Mouse (Mus musculus): ENCODE results near the gene Idh3b.
A peak's percentile ranks its signal among the peaks of the same experiment; 100 is the strongest.

Idh3b gene

DNA sequence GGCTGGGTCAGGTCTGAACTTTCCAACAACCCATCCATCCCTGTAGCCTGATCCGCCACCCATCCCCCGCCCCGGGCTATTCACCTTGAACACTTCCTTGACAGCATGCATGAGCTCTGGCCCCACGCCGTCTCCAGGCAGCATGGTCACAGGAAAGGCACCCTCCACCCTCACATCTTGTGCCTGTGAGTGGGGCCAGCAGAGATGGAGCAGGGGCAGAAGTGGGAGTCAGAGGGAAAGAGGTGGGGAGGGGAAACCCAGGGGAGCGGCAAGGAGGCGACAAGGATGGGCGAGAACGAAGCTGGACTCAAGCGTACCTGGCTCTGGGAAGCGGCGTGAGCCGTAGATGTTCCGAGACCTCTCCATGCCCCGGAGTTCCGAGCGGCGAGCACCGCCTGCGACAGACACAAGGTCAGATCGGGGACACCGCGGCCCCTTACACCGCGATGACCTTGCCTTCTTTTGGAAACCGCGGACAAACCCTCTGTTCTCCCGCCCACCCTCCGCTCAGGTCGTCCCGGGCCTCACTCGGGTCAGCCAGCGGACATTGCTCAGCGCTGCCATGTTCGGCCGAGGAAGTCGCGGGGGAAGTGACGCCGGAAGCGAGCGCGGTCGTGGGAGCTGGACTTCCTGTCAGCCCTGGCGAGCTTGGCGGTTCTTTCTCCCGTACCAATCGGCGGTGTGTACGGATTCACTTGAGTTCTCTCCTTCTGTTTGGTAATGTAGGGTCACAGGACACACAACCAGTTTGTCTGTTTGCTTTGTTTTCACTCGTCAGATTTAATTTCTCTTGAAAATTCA, at the start of gene Idh3b:
Gene Idh3b (minus strand): TSS at position 694 of the 801 bp plus-strand sequence.
- DNase-seq (ENCODE audit: low spot score): peak; percentile 87

DNA sequence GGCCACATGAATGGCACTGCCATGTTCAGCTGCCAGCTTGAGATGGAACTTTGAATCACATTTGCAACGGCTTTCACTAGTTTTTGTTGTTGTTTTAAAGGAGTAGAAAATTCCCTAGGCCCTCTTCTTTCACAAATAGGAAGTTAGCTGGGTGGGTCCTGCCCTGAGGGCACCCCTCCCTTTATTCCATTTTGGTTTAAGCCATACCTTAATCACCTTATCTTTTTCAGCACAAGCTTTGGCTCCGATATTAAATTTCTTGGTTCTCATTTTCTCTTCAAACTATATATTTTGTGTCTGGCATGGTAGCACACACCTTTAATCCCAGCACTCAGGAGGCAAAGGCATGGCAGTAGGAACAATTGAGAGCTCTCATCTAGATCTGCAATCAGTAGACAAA, 45.2 kb upstream of the Idh3b start:
- no peak for DNase-seq (ENCODE audit: low spot score)

DNA sequence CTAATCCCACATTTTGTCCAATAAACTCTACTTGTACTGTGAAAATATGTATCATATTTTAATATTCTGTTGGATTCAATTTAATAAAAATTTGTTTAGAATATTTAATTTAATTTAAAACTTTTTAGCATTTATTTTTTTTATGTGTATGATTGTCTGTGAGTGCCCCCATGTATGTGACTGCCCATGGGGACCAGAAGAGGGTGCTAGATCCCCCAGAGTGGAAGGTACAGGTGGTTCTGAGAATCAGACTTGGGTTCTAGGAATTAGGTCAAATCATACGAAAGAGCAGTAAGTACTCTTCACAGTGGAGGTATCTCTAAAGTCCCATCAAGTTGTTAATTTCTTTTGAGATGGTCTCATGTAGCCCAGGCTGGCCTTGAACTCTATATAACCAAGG, 42.7 kb upstream of the Idh3b start:
- no peak for DNase-seq (ENCODE audit: low spot score)

DNA sequence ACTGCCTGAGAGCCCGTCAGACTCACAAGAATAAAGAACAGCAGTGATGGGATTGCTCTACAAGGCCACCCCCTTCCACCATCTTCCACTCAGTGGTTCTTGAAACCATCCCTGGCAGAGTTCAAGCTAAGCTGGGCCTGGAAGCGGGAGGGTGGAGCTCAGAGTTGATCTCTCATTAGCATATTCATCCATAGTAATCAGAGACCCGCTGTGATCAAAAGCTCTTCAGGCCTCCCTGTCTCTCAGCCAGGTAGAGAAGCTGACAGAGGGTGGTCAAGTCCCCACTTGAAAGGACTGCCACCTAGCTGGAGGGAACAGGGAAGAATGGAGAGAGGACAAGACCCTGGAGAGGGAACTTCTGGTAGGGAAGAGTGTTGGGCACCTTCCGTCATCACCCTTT, 18.7 kb upstream of the Idh3b start:
- no peak for DNase-seq (ENCODE audit: low spot score)

DNA sequence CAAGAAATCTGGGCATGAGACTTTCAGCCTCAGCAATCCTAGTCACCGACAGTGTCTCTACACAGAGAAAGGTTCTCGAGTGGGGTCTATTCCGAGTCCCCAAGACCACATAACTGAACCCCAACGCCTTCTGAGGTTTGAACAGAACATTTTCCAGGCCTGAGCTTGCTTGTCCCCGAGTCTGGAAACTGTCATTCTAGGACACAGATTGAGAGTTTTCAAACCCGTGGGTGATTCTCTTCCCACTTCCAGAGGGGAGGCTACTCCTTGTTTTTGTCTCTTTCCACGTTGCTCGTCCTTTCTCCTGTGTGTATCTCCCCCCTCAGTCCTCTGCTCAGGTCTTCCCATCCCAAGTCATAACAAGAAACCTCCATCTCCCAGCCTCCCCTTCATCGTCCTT, 13.2 kb upstream of the Idh3b start:
- DNase-seq (ENCODE audit: low spot score): no peak

DNA sequence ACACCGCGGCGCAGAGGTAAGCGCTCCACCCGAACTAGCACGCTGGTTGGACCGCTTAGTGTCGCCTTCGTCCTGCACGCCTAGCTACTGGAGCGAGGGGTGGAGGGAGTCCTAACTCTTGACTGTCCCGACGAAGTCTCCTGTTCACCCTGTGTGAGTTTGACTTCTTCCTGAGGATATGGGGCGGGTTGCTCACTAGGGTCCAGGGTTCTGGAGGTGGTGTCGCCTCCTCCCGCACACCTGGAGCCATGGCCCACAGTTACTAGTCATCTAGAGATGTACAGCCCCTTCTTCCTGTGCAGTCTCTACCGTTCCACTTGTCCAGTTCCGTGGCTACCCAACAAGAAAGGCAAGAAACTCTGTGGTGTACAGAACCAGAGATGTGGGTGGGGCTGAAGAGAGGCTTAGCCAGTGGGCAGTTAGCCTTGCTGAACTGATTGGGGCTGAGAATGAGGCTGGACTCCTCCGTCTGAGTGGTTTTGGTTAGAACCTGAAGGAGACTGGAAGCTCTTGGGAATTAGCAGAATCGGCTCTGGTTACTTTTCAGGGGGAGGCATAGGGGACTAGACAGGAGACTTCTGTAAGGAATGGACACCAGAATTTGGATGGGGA, 11.9 kb upstream of the Idh3b start:
- no peak for DNase-seq (ENCODE audit: low spot score)

DNA sequence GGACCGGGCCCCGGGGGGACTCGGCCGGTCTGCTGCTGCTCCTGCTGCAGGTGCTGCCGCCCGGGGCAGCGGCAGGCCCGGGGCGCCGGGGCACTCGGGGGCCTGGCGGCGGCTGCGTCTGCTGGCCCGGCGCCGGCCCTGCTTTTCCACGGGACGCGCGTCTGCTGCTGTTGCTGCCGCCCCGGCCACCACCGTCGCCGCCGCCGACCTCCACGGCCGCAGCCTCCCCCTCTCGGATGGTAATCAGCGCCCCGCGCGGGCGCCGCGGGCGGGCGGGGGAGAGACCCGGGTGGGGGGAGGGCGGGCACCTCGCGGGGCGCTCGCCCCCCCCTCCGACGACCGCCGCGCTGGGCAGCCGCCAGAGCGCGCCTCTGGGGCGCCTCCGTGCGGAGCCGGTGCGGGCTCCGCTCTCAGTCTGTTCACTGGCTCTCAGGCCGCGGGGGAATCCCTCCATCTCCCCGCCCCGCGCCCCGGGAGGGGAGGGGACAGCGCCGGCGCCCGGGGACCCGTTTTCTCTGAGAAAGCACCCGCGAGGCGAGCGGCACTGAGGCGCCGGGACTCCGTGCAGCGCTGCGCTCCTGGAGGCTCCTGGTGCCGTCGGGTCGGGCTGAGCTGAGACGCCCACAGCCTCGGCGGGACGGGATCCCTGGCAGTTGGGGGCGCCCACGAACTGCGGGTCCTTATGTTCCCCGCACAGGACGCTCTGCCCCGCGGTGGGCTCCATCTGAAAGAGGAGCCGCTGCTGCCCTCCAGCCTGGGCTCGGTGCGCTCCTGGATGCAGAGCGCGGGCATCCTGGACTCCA, 11.2 kb upstream of the Idh3b start:
- DNase-seq (ENCODE audit: low spot score): peak; percentile 53

DNA sequence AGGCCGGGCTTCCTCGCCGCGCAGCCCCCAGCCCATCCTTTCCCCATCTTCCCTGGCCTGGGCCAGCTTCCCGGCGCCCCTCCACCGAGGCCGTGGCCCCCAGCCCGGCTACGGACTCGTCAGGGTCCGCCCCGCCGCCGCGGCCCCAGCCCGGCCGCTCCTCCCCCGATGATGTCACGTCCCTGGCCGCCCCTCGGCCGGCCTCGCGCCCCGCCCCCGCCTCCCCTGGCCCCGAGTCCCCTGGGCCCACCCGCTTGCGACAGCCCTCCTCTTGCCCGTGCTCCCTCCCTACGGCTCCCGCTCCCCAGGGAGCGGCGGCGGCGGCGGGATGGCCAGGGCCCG, 10.6 kb upstream of the Idh3b start, which contains the start of gene Ebf4:
Gene Ebf4 (plus strand): TSS at position 234 of the 342 bp plus-strand sequence.
- peak; percentile 67 for DNase-seq (ENCODE audit: low spot score)

DNA sequence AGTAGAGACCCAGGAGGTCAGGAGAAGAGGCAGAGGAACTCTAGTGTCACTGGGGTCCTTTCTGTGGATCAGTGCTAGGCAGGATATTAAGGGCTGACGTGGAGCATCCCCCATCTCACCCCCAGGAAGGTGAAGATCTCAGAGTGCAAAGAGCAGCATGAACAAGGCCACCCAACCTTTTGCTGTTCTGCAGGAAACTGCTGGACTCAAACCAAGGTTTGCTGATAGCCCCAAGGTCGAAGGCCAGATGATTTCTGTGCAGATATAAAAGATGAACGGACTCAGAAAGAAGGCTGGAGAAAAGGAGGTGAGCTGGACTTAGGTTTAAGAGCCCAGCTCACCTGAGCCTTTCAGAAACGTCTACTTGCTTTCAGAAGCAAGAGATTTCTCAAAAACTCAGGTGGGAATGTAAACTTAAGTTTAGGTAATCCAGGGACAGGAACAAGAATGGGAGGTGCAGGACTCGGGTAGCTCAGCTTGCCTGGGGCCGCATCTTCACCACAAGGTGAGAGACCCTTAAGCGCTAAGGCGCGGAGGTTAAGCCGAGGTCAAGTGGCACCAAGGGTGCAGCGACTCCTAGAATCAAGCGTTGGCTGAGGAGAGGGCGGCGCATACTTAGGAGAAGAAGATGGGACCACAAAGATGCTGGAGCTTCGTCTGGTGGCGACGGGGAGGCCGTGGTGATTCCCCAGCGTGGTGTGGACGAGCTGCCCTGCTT, 10.0 kb upstream of the Idh3b start:
- no peak for DNase-seq (ENCODE audit: low spot score)

DNA sequence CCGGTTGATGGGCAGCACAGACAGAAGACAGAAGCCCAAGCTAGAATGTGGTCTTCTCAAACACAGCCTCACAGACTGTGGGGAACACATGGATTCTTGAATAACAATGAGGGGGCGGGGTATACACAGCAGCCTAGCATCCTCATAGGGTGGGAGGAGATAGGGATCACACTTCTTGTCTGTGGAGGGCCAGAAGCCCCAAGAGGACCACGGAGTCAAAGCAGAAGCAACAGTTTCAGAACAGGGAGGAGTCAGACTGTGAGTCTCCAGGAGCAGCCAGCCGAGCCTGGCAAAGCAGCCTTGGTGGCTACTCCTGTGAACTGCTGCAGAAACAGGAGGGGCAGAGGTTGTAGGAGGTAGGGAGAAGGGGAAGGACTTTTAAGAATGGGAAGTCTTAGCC, 9.1 kb upstream of the Idh3b start:
- DNase-seq (ENCODE audit: low spot score): no peak

DNA sequence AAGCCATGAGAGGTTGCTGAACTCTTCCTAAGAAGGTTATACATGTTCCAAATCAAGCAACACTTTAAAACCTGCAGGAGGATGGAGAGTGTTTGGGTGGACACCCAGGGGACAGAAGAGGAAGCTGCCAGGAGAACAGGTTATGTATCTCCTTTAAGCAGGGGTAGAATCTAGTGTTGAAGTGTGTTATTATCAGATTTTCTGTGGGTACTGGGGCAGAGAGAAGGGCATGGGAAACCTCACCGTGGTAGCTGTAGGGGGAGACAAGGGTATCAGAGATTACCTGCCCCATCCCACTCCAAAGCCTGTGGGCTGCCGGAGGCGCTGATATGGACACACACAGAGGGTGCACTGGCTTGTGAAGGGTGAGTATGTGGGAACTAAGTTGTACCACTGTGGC, 8.7 kb upstream of the Idh3b start:
- no peak for DNase-seq (ENCODE audit: low spot score)

DNA sequence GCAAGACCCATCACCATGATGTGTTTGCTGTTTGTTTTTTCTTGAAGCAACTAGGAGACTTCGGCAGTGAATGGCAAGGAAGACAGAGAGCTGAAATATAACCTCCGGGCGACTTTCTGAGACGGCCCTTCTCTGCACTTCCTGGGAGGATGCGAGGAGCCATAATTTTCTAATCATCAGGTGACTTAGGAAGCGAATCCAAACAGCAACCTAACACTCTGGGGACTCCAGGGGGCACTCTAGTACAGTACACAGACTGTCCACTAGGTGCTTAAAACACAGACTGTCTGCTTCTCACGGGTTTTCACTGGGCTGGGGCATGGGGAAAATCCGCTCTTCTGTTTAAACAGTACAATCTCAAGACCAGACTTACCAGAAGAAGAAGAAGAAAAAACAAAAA, 7.1 kb upstream of the Idh3b start:
- peak; percentile 33 for DNase-seq (ENCODE audit: low spot score)

DNA sequence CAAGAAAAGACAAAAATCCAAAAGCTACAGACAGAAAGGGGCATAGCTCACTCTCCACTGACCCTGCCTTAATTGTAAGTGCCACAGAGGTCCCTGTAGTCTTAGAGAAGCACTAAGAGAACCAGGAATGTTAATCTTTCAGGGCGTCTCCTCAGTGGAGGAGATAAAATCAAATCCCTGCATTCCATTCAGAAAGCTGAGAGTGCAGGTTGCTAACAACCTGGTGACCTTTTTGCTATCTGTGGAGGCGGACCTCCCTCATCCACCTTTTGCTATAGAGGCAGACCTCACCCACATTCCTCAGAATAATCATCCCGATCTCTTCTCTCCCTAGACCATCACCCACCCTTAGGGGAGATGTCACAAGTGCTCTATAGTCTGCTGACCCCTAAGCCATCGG, 4.7 kb upstream of the Idh3b start:
- DNase-seq (ENCODE audit: low spot score): no peak

DNA sequence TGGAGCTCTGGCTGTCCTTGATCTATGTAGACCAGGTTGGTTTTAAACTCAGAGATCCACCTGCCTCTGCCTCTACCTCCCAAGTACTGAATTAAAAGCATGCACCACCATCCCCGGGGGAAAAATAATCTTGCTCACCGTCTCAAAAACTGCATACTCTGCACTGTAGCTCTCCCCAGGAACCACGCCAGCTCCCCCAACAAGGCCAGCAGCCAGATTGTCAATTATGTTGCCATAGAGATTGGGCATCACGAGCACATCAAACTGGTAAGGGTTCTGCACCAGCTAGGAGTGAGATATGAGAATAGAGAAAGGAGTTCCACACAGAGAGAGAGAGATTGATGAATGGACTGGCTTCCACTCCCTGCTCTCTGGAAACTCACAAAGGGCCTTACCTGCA, 3.5 kb downstream of the Idh3b start:
- DNase-seq (ENCODE audit: low spot score): no peak

DNA sequence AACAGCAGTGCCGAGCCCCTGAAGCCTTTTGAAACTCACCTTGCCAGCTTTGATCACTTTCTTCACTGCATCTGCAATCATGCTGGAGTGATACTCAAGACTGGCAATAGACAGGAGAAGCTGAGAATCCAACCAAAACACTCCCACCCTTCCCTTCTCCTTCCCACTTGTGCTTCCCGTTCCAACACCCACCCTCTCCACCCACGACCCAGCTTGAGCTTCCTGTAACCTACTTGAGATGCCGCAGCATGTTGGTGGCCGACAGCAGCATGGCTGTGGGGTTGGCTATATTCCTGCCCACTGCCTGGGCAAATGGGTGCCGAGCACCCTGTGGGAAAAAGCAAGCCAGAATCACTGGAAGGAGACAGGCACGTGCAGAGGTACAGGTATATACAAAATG, 4.1 kb downstream of the Idh3b start:
- DNase-seq (ENCODE audit: low spot score): no peak

DNA sequence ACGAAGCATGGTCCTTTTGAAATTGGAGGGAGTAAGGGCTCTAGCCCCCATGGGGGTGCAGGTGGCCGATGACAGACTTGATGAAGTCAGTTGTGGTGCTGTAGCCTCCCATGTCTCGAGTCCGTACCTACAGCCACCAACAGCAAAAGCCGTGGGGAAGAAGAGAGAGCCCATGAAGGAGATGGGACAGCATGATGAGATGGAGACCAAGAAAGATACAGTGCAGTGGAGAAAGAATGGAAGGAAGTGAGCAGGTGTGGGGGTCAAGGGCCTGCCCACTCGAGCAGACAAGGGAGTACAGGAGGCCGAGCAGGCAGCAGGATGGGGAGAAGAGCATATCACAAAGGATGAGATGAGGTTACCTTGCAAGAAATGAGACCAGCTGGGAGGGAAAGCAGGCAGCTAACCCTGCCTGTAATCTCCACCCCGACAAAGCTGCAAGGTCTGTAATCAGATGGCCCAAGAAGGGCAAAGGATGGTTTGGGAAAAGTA, 4.7 kb downstream of the Idh3b start:
- DNase-seq (ENCODE audit: low spot score): no peak

DNA sequence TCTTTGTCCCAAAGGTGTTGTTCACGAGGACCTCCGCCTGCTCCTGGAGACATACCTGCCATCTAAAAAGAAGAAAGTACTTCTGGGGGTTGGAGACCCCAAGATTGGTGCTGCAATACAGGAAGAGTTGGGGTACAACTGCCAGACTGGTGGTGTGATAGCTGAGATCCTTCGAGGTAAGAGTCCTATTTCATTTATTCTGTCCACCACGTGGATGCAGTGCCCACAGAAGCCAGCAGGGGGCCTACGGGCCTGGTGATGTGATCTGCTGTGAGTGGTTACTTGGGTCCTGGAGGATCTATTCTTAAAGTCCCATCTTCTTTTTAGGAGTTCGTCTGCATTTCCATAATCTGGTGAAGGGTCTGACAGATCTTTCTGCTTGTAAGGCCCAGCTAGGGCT, 8.7 kb downstream of the Idh3b start:
- DNase-seq (ENCODE audit: low spot score): no peak

DNA sequence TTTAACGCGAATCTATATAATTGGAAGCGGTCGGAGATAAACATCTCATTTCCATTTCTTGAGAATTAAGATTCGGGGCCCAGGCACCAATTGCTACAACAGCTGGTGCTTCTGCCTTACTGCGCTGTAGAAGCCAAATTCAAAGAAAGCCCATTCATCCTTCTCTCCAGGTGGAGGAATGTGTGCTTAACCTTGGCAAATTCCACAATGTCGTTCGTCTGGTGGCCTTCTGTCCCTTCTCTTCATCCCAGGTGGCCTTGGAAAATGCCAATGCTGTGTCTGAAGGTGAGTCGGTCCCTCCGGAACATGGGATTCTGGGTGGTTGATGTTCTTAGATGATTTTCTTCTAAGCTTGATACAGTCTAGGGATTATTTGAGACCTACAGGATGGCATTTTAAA, 9.5 kb downstream of the Idh3b start:
- no peak for DNase-seq (ENCODE audit: low spot score)

DNA sequence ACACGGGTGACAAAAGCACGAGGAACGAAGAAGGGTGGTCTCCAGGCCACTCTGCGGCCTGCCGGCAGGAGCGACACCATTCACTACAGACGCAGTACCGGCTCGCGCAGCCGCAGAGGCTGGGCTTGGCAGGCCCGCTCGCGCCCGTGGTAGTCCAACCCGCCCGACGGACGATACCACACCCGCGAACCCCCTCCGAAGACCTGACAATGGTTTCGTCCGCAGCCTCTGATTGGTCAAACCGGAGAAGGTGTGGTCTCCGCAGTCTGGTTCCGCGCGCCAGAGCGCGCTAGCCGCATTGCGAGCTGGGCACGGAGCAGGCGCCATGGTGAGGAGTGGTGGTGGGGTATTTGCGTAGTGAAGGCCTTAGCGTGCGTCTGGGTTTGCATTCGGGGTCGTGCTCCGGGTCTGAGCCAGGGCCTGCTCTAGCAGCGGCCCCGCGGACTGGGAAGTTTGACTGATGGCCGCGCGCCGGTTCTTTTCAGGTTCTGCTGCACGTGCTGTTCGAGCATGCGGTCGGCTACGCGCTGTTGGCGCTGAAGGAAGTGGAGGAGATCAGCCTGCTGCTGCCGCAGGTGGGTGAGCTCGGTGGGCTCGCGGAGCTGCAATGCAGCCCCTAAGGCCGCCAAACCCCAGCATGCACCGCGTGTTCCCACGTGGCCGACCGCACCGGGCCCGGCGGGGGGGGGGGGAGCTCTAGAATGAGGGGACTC, 10.0 kb downstream of the Idh3b start, which contains the start of gene Nop56:
Gene Nop56 (plus strand): TSS at position 282 of the 713 bp plus-strand sequence.
- DNase-seq (ENCODE audit: low spot score): peak; percentile 98

DNA sequence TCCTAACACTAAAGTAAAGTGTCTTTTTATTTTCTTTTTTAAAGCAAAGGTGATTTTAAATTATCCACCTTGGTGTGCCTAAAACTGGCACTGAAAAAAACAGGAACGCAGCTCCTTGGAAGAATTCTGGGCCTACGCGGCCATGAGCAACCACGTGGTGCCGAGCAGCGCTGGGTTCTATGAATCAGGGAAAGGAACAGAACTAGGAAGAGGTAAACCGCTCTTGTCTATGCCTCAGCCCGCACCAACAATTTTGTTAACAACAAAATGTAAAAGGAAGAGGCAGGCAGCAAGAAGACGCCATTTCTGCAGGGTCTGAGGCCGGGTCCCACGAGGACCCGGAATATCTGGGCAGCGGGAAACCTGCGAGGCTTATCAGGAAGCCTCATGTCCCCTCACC, 10.6 kb downstream of the Idh3b start:
- no peak for DNase-seq (ENCODE audit: low spot score)

DNA sequence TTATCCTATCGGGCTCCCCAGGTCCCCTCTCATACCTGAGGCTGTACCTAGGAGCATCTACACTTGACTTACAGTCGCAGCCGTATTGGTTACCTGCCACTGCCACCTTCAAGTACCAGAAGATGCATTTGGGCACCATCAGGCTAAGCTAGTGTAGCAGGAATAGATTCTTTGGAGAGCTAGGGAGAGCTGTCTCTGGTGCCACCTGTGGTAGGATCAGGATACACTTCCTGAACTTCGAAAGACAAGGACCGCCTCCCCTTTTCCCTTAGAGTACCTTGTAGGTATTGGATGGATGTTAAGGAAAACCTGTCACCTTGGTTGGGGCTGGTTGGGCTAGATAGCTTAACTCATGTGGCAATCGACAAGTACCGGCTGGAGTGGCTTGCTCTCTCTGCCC, 16.3 kb downstream of the Idh3b start:
- DNase-seq (ENCODE audit: low spot score): no peak

DNA sequence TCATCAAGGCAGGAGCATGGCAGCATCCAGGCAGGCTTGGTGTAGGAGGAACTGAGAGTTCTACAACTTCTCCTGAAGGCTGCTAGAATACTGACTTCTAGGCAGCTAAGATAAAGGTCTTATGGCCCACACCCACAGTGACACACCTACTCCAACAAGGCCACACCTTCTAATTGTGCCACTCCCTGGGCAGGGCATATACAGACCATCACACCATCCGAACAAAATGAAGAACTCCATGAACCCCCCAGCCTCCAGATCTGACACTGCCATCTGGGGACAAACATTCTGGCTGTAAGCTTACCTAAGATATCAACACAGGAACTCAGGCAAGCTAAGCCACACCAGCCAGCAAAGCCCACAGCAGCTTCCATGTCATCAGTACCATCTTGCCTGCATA, 18.8 kb downstream of the Idh3b start:
- DNase-seq (ENCODE audit: low spot score): no peak
